Mouse (Mus musculus): ENCODE measurements around the gene Rbpms2.
"Not testable (repeated sequence)": the region's sequence is repeated elsewhere in the genome, so short reads cannot be mapped to it uniquely, and the experiment has no call there.

The Rbpms2 gene

GRCm38 (mm10) chr9:65654700-65655237, 25.3 kb downstream of the Rbpms2 start:
- DNase-seq (ENCODE audit: low read depth, low spot score) = no peak

GRCm38 (mm10) chr9:65655540-65655939, 26.1 kb downstream of the Rbpms2 start:
- DNase-seq (ENCODE audit: low read depth, low spot score) = no peak

- no peak for DNase-seq (ENCODE audit: low read depth, low spot score)
Observed at GRCm38 (mm10) chr9:65657218-65657617, 27.8 kb downstream of the Rbpms2 start.

- DNase-seq (ENCODE audit: low read depth, low spot score) = no peak
Observed at GRCm38 (mm10) chr9:65661029-65661428, 31.6 kb downstream of the Rbpms2 start.

- no peak for DNase-seq (ENCODE audit: low read depth, low spot score)
Observed at GRCm38 (mm10) chr9:65661493-65661892, 32.0 kb downstream of the Rbpms2 start.

GRCm38 (mm10) chr9:65664163-65664562, 34.7 kb downstream of the Rbpms2 start:
- DNase-seq (ENCODE audit: low read depth, low spot score) = no peak

- DNase-seq (ENCODE audit: low read depth, low spot score) = peak; percentile 64
Observed at GRCm38 (mm10) chr9:65666042-65666441, 36.6 kb downstream of the Rbpms2 start.

GRCm38 (mm10) chr9:65667701-65668100, 38.3 kb downstream of the Rbpms2 start, which contains the start of gene Oaz2:
Gene Oaz2 (plus strand): TSS chr9:65668001.
- no peak for DNase-seq (ENCODE audit: low read depth, low spot score)

GRCm38 (mm10) chr9:65671431-65671931, 42.0 kb downstream of the Rbpms2 start:
- no peak for DNase-seq (ENCODE audit: low read depth, low spot score)

- DNase-seq (ENCODE audit: low read depth, low spot score) = no peak
Observed at GRCm38 (mm10) chr9:65672996-65673395, 43.5 kb downstream of the Rbpms2 start.

GRCm38 (mm10) chr9:65675461-65676357, 46.3 kb downstream of the Rbpms2 start:
- no peak for DNase-seq (ENCODE audit: low read depth, low spot score)

GRCm38 (mm10) chr9:65676358-65677118, 47.1 kb downstream of the Rbpms2 start:
- peak; percentile 97 for DNase-seq (ENCODE audit: low read depth, low spot score)

GRCm38 (mm10) chr9:65677119-65677462, 47.6 kb downstream of the Rbpms2 start:
- DNase-seq (ENCODE audit: low read depth, low spot score) = no peak

- DNase-seq (ENCODE audit: low read depth, low spot score) = peak; percentile 47
Observed at GRCm38 (mm10) chr9:65679181-65679761, 49.8 kb downstream of the Rbpms2 start.

GRCm38 (mm10) chr9:65680938-65681633, 51.6 kb downstream of the Rbpms2 start:
- no peak for DNase-seq (ENCODE audit: low read depth, low spot score)

- no peak for DNase-seq (ENCODE audit: low read depth, low spot score)
Observed at GRCm38 (mm10) chr9:65681634-65681940, 52.1 kb downstream of the Rbpms2 start.

GRCm38 (mm10) chr9:65682183-65682582, 52.7 kb downstream of the Rbpms2 start:
- DNase-seq (ENCODE audit: low read depth, low spot score) = no peak

GRCm38 (mm10) chr9:65682994-65683393, 53.5 kb downstream of the Rbpms2 start:
- DNase-seq (ENCODE audit: low read depth, low spot score) = no peak

- no peak for DNase-seq (ENCODE audit: low read depth, low spot score)
Observed at GRCm38 (mm10) chr9:65684704-65685103, 55.3 kb downstream of the Rbpms2 start.

- not testable (repeated sequence) for DNase-seq (ENCODE audit: low read depth, low spot score)
Observed at GRCm38 (mm10) chr9:65689869-65690268, 60.4 kb downstream of the Rbpms2 start.

GRCm38 (mm10) chr9:65692466-65692865, 63.0 kb downstream of the Rbpms2 start:
- DNase-seq (ENCODE audit: low read depth, low spot score) = no peak
